Mouse (Mus musculus): ENCODE measurements at regions not wholly inside any gene's neighbourhood (a gene's known extent, or its start where the extent isn't known, plus 50 kb on each side); places are given as distances from the start of the nearest gene placed in this dataset.

DNA sequence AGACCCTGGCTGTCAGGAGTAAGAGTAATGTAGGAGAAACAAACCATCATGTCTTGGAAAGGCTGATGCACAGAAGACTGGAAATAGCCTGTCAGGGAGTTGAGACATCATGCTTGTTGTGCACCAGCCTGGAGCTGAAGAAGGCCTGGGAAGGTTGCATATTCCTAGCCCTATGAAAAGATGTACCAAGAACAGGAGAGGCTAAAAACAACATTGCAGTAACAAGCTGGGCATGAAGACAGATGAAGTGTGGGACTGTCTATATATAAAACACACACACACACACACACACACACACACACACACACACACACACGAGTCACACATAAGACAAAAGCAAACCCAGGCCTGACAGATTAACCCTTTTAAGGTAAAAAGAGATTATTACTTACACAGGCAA, 185.1 kb upstream of the Tmem72 start:
- no peak for TF ChIP-seq POLR2A (IDR thresholded peaks at IDR 0.05; ENCODE audit: insufficient read depth, low read depth, low read length)
- TF ChIP-seq CTCF (IDR thresholded peaks at IDR 0.05; ENCODE audit: insufficient read depth, low read depth, low read length): no peak

All from olfactory bulb, adult 2 months (tissue).